Mouse (Mus musculus): ENCODE data around the gene Eif4a3.

DNA sequence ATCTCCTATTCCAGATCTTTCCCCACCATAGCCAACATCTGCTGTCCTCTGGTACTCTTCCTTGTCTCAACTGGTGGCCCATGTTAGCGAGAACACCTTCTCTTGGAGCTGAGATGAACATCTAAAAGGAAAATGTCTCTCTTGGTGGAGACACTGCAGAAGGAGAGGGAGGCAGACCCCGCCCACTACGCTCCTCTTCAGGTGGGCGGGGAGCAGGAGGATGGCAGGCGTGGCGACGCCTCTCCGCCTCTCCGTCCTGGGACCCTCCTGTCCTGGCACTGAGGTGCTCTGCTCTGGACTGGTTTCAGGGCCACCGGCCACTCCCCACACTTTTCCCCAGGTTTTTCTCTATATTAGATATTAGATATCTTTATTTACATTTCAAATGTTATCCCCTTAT lies 10.7 kb upstream of the Eif4a3 start:
- no peak for TF ChIP-seq CTCF (IDR thresholded peaks at IDR 0.05; ENCODE audit: low read depth, low read length)
- no peak for TF ChIP-seq TAL1 (conservative IDR thresholded peaks at IDR 0.05; ENCODE audit: low read depth, low read length)
- no peak for TF ChIP-seq GATA1 (IDR thresholded peaks at IDR 0.05; ENCODE audit: borderline replicate concordance, low read length)
